Mouse (Mus musculus): ENCODE results near the gene Abcc4.
"Not testable (repeated sequence)": the region's sequence is repeated elsewhere in the genome, so short reads cannot be mapped to it uniquely, and the experiment has no call there.

Abcc4 gene

DNA sequence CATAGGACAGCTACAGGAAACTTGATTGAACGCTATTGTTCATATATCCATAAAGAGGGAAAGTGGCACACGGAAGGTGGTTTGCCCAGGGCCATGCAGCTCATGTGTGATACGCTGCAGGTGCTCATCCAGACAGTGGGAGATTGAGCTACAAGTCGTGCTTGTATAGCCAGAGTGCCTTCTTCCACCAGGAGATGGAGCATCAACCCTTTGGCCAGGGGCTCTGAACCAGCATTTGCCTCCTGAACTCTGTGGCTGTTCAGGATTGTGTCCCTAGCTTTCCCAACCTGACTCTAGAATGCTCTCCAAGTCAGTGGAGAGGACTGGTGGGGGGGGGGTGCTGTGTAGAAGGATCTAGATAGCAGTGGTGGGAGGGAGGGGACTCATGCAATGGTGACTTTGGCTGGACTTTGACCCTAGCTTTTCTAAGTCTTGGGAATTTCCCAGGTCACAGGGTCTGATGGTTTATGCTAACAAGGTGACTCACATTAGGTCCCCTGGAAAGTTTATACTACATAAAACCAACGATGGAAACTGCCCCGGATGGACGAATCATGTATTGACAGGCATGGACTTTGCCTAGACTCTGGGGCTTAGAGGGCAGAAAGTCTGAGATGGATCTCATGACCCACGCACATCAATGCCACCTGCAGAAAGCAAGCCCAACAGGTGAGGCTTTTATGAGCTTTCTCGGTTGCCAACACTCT is 27.6 kb downstream of the Abcc4 start:
- CTCF ChIA-PET: no interaction called here

DNA sequence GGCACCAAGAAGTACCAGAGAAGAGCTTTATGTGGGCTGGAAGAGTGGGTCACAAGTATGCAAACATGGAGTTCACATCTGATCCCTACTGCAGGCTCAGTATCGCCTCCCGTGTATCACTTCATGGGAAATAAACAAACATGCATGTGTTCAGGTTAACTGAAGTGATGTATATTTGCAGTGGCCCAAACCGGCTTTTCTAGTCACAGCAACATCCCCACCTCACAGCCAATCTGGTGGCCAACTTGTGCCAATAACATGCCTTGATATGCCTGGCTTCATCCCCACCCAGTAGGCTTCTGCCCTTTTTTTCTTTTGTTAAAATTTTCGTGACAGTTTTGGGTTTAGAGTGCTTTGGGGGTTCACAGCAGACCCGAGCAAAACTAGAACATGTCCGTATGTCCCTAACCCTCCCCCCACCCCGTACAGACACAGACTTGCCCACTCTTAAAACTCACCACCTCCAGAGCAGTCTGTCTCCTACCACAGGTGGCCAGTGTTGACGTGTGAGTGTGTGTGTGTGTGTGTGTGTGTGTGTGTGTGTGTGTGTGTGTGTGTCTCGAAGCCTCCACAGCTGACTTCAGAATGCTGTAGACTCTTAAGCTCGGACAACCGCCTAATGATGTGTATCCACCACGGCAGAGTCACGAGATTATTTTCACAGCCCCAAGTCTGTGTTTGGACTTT is 29.6 kb downstream of the Abcc4 start:
- CTCF ChIA-PET: no interaction called here

DNA sequence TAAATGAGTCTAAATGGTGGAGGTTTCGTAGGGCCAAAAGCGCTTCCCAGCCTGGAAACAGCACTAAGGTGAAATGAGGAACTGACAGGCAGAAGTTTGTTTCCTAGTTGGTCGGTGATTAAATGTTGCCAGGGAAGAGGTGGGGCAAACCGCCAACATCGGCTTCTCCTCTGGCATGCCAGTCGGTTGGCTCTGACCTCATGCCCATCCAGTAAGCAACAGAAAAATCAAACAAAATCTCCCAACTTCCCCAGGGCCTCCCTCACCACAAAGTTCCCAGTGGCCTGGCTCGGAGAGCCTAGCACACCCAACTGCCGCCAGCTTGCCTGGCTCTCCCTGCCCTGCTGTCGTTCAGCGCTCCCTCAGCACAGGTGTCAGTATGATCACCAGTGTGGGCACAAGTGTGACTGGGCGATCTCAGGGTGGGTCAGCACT is 31.3 kb downstream of the Abcc4 start:
- CTCF ChIA-PET: no interaction called here

DNA sequence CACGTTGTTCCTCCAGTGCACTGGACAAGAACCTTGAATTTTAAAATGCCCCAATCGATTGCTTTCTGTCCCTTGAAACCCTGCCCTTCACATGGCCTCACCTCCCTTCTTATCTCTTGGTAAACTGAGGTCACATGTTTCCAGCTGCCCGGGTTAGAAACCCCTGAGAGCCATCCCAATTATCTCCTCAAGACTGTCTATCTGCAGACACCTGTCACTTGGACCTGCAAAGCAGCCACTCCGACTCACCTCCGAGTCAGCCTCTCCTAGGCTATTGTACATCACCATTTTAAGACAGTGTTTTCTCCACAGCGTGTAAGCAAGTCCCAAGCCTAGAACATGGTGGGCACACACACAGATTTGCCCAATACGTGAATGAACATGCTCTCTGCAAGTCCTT is 31.8 kb downstream of the Abcc4 start:
- CTCF ChIA-PET: no interaction called here

DNA sequence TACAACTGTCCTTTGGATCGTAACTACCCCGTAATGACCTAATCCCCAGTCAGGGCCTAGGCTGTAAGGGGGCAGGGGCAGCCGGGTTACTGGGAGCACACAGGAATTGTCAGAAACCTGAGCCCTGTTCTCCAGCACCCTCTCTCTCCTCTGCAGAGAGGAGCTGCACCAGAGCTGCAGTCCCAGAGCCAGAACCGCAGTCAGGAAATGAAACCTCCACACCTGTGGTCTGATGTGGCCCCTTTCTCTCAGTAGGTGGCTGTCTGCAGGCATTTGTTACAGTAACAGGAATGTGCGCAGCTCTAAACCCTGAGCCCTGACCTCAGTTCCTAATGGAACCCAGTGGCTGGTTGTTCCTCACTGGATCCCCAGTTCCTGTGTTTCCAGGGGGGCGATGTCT is 32.5 kb downstream of the Abcc4 start:
- CTCF ChIA-PET: no interaction called here

DNA sequence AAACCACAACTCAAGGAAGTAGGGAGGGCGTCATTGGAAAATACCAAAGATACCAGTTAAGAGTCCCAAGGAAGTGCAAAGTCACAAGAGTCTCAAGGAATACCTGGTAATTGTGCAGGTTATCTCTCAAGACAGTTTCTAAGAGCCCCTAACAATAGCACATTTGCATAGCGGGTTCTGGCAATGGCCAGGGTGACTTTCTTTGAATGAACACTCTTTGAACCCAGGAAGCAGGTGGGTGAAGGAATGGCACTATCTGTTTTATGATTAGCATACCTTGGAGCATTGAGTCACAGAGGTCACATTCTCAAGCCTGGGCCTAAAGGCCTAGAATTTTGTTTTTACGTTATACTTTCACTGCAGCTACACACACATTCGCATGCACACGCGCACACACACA is 33.1 kb downstream of the Abcc4 start:
- CTCF ChIA-PET: not testable (repeated sequence)

DNA sequence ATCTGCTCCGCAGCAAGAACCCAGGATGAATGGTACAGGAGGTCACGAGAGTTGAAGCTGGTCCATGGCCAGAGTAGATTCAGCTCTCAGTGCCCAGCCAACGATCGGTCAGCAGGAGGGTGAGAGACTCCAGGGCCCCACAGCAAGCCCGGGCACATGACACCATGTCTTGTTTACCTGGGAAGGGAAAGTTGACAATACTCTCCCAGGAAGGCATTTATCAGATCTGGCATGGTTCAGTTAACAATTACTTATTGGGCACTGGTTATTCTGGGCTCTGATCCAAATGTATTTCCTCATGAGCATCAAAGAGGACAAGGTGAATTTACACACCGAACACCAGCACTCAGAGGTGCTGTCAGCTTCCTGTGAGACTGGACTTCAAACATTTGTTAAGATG is 38.5 kb downstream of the Abcc4 start:
- CTCF ChIA-PET: no interaction called here

DNA sequence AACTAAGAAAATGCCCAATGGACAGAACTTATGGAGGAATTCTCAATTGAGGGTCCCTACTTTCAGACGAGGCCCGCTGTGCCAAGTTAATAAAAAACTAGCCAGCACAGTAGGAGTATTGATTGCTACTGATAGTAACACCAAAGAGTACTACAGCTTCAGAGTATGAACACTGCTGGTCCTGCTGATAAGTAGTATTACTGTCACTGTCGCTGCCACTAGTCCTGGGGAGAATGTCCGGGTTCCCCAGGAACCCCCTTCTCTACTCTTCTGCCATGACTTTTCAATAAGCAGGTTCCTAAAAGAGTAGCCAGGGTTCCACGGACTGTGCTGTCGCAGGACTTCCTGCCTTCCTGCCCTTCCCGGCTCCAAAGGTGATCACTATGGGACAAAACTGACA is 41.4 kb downstream of the Abcc4 start:
- CTCF ChIA-PET: no interaction called here

DNA sequence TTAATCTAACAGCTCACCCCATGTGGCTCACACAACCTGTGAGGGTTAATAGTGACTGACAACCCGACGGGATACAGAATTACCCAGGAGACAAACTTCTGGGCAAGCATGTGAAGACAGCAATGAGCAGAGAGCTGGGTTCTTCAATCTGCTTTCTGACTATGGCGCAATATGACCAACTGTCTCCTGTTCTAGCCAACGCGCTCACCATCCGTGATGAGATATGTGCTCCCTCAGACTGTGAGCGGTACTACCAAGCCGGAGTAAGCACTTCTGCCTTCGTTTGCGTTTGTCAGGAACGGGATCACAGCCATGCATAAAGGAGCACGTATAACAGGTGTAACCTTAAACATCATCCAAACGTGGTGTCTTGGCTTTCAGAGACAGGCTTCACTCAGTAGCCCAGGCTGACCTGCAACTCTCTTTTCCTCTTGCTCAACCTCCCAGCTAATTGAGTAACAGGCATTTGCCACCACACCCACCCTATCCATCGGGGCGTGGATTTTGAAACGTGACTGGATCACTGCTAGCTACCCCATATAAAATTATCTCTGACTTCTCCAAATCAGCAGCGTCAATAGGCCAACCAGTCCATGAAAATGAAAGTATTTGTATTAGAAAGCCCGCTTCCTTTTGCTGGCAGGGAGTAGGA is 43.3 kb downstream of the Abcc4 start:
- CTCF ChIA-PET: no interaction called here

DNA sequence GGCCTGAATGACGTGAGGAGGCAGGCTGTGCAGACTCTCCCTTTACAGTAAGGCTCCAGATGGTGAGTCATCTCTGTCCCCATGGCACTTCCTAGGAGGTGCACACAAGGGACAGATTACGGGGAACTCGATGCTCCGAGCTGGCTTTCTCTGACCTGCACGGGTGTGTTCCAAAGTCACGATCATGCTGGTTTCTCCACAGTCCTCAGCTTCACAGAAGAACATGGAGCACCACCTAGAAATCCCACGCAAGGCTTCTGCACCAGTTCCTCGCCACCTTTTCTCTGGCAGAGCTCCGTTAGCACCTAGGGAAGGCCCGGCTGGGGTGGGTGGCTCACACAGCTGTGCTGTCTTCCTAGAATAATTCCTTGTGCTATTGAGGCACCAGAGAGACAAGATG is 43.9 kb downstream of the Abcc4 start:
- CTCF ChIA-PET: no interaction called here

DNA sequence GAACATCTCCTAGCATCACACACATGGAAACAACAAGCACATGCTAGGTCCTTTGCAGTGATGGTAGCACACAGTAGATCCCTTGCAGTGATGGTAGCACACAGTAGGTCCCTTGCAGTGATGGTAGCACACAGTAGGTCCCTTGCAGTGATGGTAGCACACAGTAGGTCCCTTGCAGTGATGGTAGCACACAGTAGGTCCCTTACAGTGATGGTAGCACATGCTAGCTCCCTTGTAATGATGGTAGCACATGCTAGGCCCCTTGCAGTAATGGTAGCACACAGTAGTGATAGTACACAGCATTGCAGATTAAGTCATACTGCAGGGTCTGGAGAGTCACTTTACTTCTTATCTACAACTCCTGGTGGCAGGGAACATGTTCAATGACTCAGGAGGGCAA is 46.8 kb downstream of the Abcc4 start:
- CTCF ChIA-PET: interaction anchor here (0.7 kb wide), 1 partner anchor 33 kb away, joined by 7 read pairs; no protein-coding TSS in a partner anchor

DNA sequence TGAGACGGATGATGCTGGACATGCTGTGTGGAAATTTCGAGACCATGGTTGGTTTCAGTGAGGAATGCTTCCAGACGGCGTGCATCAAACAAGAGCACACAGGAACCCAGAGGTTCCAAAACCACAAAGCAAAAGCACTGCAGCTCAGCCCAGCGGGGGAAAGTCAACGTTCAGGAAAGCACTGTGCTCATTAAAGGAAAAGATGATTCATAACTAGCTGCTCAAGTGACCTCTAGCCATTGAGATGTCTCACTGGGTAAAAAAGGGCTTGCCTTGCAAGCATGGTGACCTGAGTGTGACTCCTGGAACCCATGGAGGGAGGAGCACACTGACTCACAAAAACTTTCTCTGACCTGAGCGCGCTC is 47.7 kb downstream of the Abcc4 start:
- CTCF ChIA-PET: no interaction called here

DNA sequence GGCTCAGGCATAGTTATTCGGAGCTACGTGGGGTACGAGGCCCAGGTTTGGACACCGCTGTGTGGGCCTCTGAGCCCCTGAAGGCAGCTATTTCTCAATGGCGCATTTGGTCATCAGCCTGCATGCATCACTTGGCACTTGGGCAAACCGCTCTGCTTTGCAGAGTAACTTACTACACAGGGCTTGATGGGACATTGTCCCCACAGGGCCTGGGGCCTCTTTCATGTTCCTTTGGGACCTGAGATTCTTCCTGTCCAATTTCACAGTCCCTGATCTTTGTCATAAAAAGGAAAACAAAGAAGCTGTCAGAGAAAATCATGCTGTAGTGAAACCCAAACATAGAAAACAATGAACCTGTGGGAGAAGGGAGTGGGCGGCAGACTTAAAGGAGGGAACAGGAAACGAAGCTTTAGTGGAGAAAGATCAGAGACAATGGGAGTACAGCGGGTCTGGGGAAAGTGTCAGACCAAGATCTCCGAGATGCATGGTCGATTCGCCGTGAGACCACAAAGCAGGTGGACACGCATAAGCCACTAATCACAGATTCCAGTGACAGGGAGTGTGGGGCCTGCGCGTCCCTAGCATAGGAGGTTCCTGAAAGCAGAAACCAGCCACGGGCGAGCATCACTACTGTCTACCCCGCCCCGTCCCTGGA is 48.2 kb downstream of the Abcc4 start:
- CTCF ChIA-PET: no interaction called here

DNA sequence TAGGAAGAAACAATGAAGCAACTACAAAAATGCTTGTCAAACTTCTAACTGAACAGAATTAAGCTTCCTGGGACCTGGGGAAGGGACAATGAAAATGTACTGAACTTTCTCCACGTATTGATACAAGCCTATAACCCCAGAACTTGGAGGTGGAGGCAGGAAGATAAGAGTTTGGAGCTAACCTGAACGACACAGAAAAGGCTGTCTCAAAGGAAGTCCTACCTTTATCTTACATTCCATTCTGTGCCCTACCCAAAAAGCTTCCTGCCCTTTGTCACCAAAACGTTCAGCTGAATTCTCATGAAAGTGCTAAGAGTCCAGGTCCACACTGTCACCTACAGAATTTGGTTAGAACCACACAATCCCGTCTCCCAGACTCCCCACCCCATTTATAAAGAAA is 48.8 kb downstream of the Abcc4 start:
- CTCF ChIA-PET: no interaction called here

DNA sequence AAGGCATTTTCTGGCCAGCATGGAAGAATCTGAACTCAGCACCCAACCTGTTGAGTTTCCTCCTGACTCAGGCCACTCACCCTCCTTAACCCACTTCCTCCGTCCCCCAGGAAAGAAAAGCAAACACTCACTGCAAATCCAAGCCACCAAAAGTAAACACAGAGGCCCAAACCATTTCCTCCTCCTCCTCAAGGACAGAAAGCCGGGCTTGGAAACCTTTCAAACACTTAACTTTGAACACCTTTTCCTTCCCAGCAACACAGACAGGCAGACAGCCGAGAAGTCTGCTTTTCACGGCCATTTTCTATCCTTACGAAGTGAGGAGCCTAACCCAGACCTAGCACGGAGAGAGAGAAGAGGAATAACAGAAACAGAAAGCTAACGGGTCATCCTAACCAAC is 50.0 kb downstream of the Abcc4 start:
- CTCF ChIA-PET: no interaction called here

DNA sequence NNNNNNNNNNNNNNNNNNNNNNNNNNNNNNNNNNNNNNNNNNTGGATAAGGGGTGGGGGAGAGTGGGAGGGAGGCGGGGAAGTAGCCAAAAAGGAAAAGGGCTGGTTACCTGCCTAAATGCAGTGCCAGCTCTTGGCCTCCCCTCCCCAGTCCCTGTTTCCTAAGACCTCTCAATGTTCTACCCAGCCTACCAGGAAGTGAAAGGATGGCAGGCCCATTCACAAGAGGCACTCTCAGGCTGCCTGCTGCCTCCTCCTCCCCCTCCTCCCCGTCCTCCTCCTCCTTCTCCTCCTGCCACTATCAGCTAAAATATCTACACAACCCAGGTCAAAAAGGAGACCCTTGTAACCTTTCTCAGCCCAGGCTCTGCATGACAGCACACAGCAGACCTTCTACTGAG is 51.1 kb downstream of the Abcc4 start:
- CTCF ChIA-PET: no interaction called here

DNA sequence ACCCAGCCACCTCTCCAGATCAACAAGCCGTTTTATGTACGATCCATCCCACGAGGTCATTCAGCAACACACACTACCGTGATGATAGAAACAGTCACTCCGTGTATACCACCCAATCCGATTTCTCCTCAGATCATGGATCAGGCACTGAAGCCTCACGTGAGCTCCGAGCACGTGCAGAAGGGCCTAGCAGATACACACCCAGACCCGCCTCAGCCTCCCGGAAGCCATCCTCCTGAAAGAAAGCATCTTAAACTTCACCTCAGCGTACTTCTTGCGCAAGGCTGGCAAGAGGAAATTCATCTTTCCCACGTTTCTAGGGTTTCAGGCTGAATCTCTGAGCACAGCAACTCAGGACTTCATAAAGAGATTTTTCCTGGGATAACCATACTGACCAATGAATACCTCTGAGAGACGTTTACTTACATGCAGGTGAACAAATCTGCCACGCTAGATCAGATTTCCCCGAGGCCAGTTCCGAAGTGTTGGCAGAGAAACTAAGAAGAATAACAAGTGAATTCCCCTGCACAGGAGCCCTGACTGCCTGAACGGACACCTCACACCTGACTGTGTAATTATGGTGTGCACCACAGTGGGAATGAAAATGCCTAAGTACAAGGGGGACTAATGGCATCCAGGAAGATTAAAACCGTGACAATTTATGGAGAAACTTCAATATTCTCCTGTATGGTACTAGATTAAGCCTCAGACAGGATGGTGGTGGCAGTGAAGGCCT is 54.1 kb downstream of the Abcc4 start:
- CTCF ChIA-PET: no interaction called here

DNA sequence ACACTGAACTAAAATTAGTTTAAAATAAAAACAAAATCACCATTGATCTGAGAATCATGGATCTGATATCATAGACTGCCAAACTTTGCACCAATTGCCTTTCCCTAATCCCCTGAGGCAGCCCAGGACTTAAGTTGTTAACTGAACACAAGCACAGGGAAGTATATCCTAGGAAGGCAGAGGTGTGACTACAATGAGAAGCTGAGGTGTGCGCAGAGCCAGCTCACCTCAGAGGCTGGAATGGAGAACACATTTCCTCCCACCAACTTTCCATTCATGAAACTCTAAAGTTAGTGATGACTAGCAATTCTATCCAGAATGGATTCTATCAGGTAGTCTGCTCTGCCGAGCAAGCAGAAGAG is 56.1 kb downstream of the Abcc4 start:
- CTCF ChIA-PET: interaction anchor here (0.7 kb wide), 1 partner anchor 532 kb away, joined by 3 read pairs; no protein-coding TSS in a partner anchor

DNA sequence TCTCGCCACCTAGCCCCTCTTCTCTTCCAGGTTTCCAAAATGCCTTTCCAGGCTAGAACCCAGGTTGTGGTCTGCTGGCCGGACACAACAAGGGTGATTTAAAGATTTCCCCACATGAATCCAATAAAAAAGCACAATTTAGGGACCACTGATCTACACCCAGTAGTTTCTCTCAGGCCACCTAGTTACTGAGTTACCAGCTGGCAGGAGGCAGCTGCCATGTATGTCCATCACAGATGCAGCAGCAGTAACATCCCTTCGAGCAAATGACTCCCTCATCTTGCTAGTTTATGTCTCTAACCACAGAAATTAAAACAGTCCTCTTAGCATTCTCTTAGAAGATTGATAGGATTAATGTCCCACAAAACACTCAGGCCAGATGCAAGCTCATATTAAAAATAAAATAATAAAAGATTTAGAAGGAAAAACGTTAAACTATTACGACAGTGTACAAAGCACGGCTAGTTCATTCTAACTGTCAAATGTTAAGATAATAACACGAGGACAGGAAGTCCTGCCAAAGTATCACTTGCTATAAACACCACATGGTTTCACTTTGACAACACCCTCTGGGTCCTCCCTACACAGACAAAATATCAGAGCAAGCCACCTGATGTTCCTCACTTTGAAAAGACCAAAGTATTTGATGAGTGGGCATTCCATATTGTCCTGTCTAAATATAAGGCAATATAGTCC is 56.7 kb downstream of the Abcc4 start:
- CTCF ChIA-PET: interaction anchor here (0.7 kb wide), 1 partner anchor 531 kb away, joined by 3 read pairs; no protein-coding TSS in a partner anchor

DNA sequence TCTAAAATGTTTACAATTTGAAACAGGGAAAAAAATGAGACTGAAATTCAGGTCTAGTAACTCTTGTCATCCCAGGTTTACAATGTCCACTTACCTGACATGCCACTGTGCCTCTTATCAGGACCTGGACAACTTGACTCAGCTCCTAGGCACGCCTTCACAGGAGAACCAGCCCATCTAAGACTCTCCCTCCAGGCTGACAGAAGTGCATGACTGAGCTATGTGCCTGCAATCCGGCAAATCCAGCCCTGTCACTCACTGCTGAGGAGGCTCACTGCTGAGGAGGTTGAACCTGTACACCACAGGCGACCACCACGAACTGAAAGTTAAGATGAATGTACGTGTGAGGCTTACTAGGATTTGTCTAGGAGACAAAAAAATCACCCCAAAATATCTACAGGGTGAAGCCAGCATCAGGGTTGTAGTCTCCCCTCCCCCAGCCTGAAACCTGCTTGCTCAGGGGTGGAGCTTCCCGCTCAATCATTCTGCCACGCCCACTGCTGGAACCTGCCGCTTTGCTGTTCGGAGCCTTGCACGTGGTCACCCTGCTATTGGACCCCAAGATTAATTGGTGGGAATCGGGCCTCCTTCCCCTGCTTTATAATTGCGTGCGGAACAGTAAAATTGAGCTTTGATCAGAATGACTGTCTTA is 63.0 kb downstream of the Abcc4 start:
- CTCF ChIA-PET: not testable (repeated sequence)

DNA sequence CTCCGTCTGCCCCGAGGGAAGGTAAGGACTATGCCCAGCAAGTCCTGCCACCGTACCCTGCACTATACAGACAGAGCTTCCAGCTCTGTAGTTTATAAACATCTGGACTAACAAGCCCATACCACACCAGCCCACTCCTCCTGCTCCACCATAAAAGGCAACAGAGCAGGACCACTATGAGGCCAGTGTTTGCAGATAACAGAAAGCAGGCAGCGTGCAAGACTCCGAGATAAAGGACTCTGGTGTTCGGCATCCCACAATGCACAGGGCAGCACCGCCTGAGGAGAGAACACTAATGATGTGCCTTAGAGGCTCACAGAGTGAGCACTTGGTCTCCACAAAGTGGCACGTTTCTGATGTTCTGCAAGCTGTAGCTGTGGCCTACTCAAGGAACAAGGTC is 63.9 kb downstream of the Abcc4 start:
- CTCF ChIA-PET: no interaction called here

Data from spleen, embryonic (tissue).